Mouse (Mus musculus) CH12.LX (cell line): ENCODE data around the gene Nup155.

ENCODE experiments used
- CTCF ChIP-seq, 2 experiments: IDR thresholded peaks in 1 of 2; conservative IDR thresholded peaks in 1 of 2; 2 replicates each; pipeline ENCODE4 v1.5.1; 2011 to 2012; ENCODE audit warnings: low read depth in 2 of 2, low read length in 2 of 2, improper control_type of control experiment in 1 of 2, inconsistent platforms in 1 of 2, mild to moderate bottlenecking in 1 of 2, moderate library complexity in 1 of 2
- E2F4 ChIP-seq: IDR thresholded peaks from 2 replicates; pipeline ENCODE4 v1.6.1; 2011; ENCODE audit warnings: low read depth, low read length, improper control_type of control experiment; ENCODE audit not compliant: insufficient replicate concordance
- EP300 ChIP-seq: IDR thresholded peaks from 2 replicates; pipeline ENCODE4 v1.6.1; 2011; ENCODE audit warnings: low read length, improper control_type of control experiment
- GABPA ChIP-seq: IDR thresholded peaks from 2 replicates; pipeline ENCODE4 v1.6.1; 2012; ENCODE audit warnings: low read depth, low read length, improper control_type of control experiment, inconsistent platforms; ENCODE audit not compliant: insufficient replicate concordance
- HCFC1 ChIP-seq: IDR thresholded peaks from 2 replicates; pipeline ENCODE4 v1.6.1; 2012; ENCODE audit warnings: low read depth, mild to moderate bottlenecking, inconsistent platforms, low read length, improper control_type of control experiment
- JUND ChIP-seq: conservative IDR thresholded peaks from 2 replicates; pipeline ENCODE4 v1.6.1; 2011; ENCODE audit warnings: low read depth, low read length, improper control_type of control experiment
- KAT2A ChIP-seq: IDR thresholded peaks from 2 replicates; pipeline ENCODE4 v1.6.1; 2012; ENCODE audit warnings: low read length, improper control_type of control experiment, inconsistent platforms; ENCODE audit not compliant: insufficient replicate concordance
- MXI1 ChIP-seq: IDR thresholded peaks from 2 replicates; pipeline ENCODE4 v1.6.1; 2011; ENCODE audit warnings: mild to moderate bottlenecking, low read depth, low read length, improper control_type of control experiment
- NELFE ChIP-seq: IDR thresholded peaks from 2 replicates; pipeline ENCODE4 v1.6.1; 2011; ENCODE audit warnings: low read depth, low read length, improper control_type of control experiment
- POLR2A ChIP-seq: IDR thresholded peaks from 2 replicates; pipeline ENCODE4 v1.6.1; 2011; ENCODE audit warnings: low read depth, mild to moderate bottlenecking, improper control_type of control experiment, low read length
- SIN3A ChIP-seq: IDR thresholded peaks from 2 replicates; pipeline ENCODE4 v1.6.1; 2012; ENCODE audit warnings: low read length, improper control_type of control experiment, inconsistent platforms
- TBP ChIP-seq: conservative IDR thresholded peaks from 2 replicates; pipeline ENCODE4 v1.6.1; 2011; ENCODE audit warnings: low read depth, low read length, improper control_type of control experiment
- TCF12 ChIP-seq: IDR thresholded peaks from 2 replicates; pipeline ENCODE4 v1.6.1; 2014; ENCODE audit warnings: low read depth, mild to moderate bottlenecking, inconsistent platforms, low read length, improper control_type of control experiment

DNA sequence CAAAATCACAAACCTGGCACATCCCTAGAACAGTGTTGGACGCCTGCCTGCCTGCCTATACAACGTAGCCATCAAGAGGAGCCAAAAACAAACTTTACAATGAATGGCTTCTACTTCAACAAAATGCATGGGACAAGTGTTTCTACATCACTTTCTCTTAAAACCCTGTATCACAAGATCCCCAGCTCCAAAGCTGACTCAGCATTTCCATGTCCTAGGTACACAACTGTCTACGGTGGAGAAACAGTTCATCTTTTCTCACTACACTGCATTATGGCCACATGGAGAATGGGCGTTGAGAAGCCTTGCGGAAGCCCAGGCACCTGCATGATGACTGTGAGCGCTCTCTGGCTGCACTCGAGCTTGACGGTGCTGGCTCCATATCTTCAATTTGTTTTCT lies 26.9 kb upstream of the Nup155 start:
- no peak for TF ChIP-seq GABPA
- no peak for TF ChIP-seq SIN3A
- no peak for TF ChIP-seq JUND
- TF ChIP-seq KAT2A = no peak
- no peak for TF ChIP-seq EP300
- no peak for TF ChIP-seq MXI1
- no peak for TF ChIP-seq CTCF (conservative IDR thresholded peaks at IDR 0.05 in 1 of 2, IDR thresholded peaks at IDR 0.05 in 1 of 2; ENCODE audit: low read depth in 2 of 2, low read length in 2 of 2)
- no peak for TF ChIP-seq NELFE
- TF ChIP-seq HCFC1 = no peak
- TF ChIP-seq TBP = no peak
- TF ChIP-seq POLR2A = no peak
- no peak for TF ChIP-seq TCF12
- no peak for TF ChIP-seq E2F4
